Mouse (Mus musculus) forebrain, embryonic 13.5 days (tissue): Measurements from ENCODE around the gene Acr. TPM values are rescaled to one million over a fixed set of nuclear protein-coding genes. Genes with fewer than 3 reads are reported as not detected.
A peak's percentile ranks its signal among the peaks of the same experiment; 100 is the strongest.

ENCODE experiments used
- ATAC-seq: fragments of 200-750 bp; cut with Nextera tagmentation; 2 replicates; pipeline ENCODE4 v1.8.0; 2017
- H3K27ac ChIP-seq: fragments of 300-500 bp; sonication (generic); 2 replicates; pipeline ENCODE4 v1.5.1; 2015; ENCODE audit warnings: inconsistent platforms, mild to moderate bottlenecking, moderate library complexity
- H3K27me3 ChIP-seq: fragments of 300-500 bp; sonication (generic); 2 replicates; pipeline ENCODE4 v1.6.1; 2015; ENCODE audit warnings: mild to moderate bottlenecking, inconsistent platforms
- H3K36me3 ChIP-seq: fragments of 300-500 bp; sonication (generic); 2 replicates; pipeline ENCODE4 v1.6.1; 2015; ENCODE audit warnings: mild to moderate bottlenecking, inconsistent platforms; ENCODE audit not compliant: poor library complexity, severe bottlenecking
- H3K4me1 ChIP-seq: fragments of 300-500 bp; sonication (generic); 2 replicates; pipeline ENCODE4 v1.6.1; 2015; ENCODE audit warnings: inconsistent platforms
- H3K4me2 ChIP-seq: fragments of 300-500 bp; sonication (generic); 2 replicates; pipeline ENCODE4 v1.6.1; 2015; ENCODE audit warnings: inconsistent platforms, mild to moderate bottlenecking, moderate library complexity
- H3K4me3 ChIP-seq: fragments of 300-500 bp; sonication (generic); 2 replicates; pipeline ENCODE4 v1.5.1; 2015; ENCODE audit warnings: mild to moderate bottlenecking, inconsistent platforms
- H3K9ac ChIP-seq: fragments of 300-500 bp; sonication (generic); 2 replicates; pipeline ENCODE4 v1.6.1; 2015; ENCODE audit warnings: mild to moderate bottlenecking, inconsistent platforms
- H3K9me3 ChIP-seq: fragments of 300-500 bp; sonication (generic); replicated peaks from 2 replicates; pipeline ENCODE4 v1.6.1; 2016; ENCODE audit warnings: inconsistent platforms
- WGBS: fragments of 180-500 bp; shearing (Covaris S2); methylation state at CpG from one replicate; pipeline ENCODE4 v1.1.7; 2015; 5-methylcytosine and 5-hydroxymethylcytosine counted together
- polyA plus RNA-seq: library from polyadenylated mRNA; unstranded; fragments of >200 nt; fragmentation: Nextera tagmentation; extraction: Ambion mirVana; gene quantifications from 2 replicates; pipeline ENCODE4 v1.2.1, GENCODE M21; 2015

Acr gene
- polyA plus RNA-seq = 1.2 and 1.8 TPM in 2 replicates

- no peaks in the 10 kb centered on the region for H3K4me1 ChIP-seq
- H3K4me2 ChIP-seq = no peak within 1 kb of the TSS
- no peaks in the 10 kb centered on the region for H3K27me3 ChIP-seq
- no peaks in the 10 kb centered on the region for H3K9me3 ChIP-seq
- ATAC-seq = no peak
- no peak within 1 kb of the TSS for H3K27ac ChIP-seq
- no peak within 1 kb of the TSS for H3K4me3 ChIP-seq
- no peak within 1 kb of the TSS for H3K9ac ChIP-seq
- WGBS = 95% methylated on average over 6 of the region's 6 CpGs
- H3K36me3 ChIP-seq = no peaks in the 10 kb centered on the region
Measured at GRCm38 (mm10) chr15:89568114-89568513, at the start of gene Acr. Gene Acr (plus strand): TSS chr15:89568326.

- H3K4me1 ChIP-seq = peaks cover 11% of the 10 kb centered on the region
- H3K36me3 ChIP-seq = no peaks in the 10 kb centered on the region
- no peak for ATAC-seq
- H3K9ac ChIP-seq = no peak overlapping the region
- H3K9me3 ChIP-seq = no peaks in the 10 kb centered on the region
- no peak overlapping the region for H3K4me2 ChIP-seq
- 84% methylated on average over 7 of the region's 7 CpGs for WGBS
- no peak overlapping the region for H3K4me3 ChIP-seq
- H3K27me3 ChIP-seq = peaks cover 43% of the 10 kb centered on the region
- no peak overlapping the region for H3K27ac ChIP-seq
Measured at GRCm38 (mm10) chr15:89521951-89522350, 46.2 kb upstream of the Acr start.

GRCm38 (mm10) chr15:89522566-89523282 is 45.4 kb upstream of the Acr start:
- H3K4me3 ChIP-seq = no peak overlapping the region
- no peak overlapping the region for H3K9ac ChIP-seq
- H3K9me3 ChIP-seq = no peaks in the 10 kb centered on the region
- WGBS = 87% methylated on average over 10 of the region's 10 CpGs
- H3K27ac ChIP-seq = no peak overlapping the region
- H3K36me3 ChIP-seq = no peaks in the 10 kb centered on the region
- H3K27me3 ChIP-seq = peaks cover 43% of the 10 kb centered on the region
- no peak for ATAC-seq
- peak overlapping the region; percentile 98 for H3K4me2 ChIP-seq
- H3K4me1 ChIP-seq = peaks cover 11% of the 10 kb centered on the region

GRCm38 (mm10) chr15:89523283-89523832 is 44.8 kb upstream of the Acr start:
- Histone ChIP-seq H3K9me3 (no peaks in the 10 kb centered on the region), H3K36me3 (no peaks in the 10 kb centered on the region), H3K4me2 (peak overlapping the region; percentile 98), H3K4me3 (peak overlapping the region; percentile 63), H3K27me3 (peaks cover 43% of the 10 kb centered on the region), H3K27ac (no peak overlapping the region), H3K9ac (peak overlapping the region; percentile 51), H3K4me1 (peaks cover 11% of the 10 kb centered on the region)
- 9% methylated on average over 14 of the region's 47 CpGs for WGBS
- ATAC-seq = peak; percentile 44

GRCm38 (mm10) chr15:89524001-89524571 is 44.0 kb upstream of the Acr start:
- ATAC-seq = no peak
- Histone ChIP-seq H3K4me3 (peak overlapping the region; percentile 63), H3K9ac (peak overlapping the region; percentile 70), H3K36me3 (no peaks in the 10 kb centered on the region), H3K27me3 (peaks cover 43% of the 10 kb centered on the region), H3K4me2 (peak overlapping the region; percentile 98), H3K27ac (no peak overlapping the region), H3K4me1 (peaks cover 11% of the 10 kb centered on the region), H3K9me3 (no peaks in the 10 kb centered on the region)
- WGBS = 3% methylated on average over 52 of the region's 52 CpGs

GRCm38 (mm10) chr15:89524611-89525415 is 43.3 kb upstream of the Acr start:
- Histone ChIP-seq H3K27ac (no peak overlapping the region), H3K4me1 (peaks cover 11% of the 10 kb centered on the region), H3K4me3 (peak overlapping the region; percentile 63), H3K4me2 (peak overlapping the region; percentile 98), H3K27me3 (peaks cover 43% of the 10 kb centered on the region), H3K9me3 (no peaks in the 10 kb centered on the region), H3K9ac (no peak overlapping the region), H3K36me3 (no peaks in the 10 kb centered on the region)
- WGBS = 71% methylated on average over 8 of the region's 8 CpGs
- no peak for ATAC-seq

- Histone ChIP-seq H3K4me3 (no peak overlapping the region), H3K27ac (no peak overlapping the region), H3K9me3 (no peaks in the 10 kb centered on the region), H3K9ac (no peak overlapping the region), H3K36me3 (no peaks in the 10 kb centered on the region), H3K4me2 (no peak overlapping the region), H3K27me3 (peaks cover 43% of the 10 kb centered on the region), H3K4me1 (peaks cover 11% of the 10 kb centered on the region)
- 93% methylated on average over 8 of the region's 8 CpGs for WGBS
- ATAC-seq = no peak
Measured at GRCm38 (mm10) chr15:89525464-89525863, 42.7 kb upstream of the Acr start.

- Histone ChIP-seq H3K9ac (no peak overlapping the region), H3K4me3 (no peak overlapping the region), H3K27me3 (peaks cover 43% of the 10 kb centered on the region), H3K36me3 (no peaks in the 10 kb centered on the region), H3K27ac (no peak overlapping the region), H3K4me2 (no peak overlapping the region), H3K9me3 (no peaks in the 10 kb centered on the region), H3K4me1 (peaks cover 11% of the 10 kb centered on the region)
- 85% methylated on average over 7 of the region's 7 CpGs for WGBS
- no peak for ATAC-seq
Measured at GRCm38 (mm10) chr15:89525896-89526295, 42.2 kb upstream of the Acr start.

GRCm38 (mm10) chr15:89526776-89527325 is 41.3 kb upstream of the Acr start:
- WGBS = 93% methylated on average over 19 of the region's 19 CpGs
- no peaks in the 10 kb centered on the region for H3K9me3 ChIP-seq
- no peaks in the 10 kb centered on the region for H3K36me3 ChIP-seq
- no peak overlapping the region for H3K4me3 ChIP-seq
- peaks cover 38% of the 10 kb centered on the region for H3K27me3 ChIP-seq
- no peak for ATAC-seq
- no peak overlapping the region for H3K4me2 ChIP-seq
- peaks cover 13% of the 10 kb centered on the region for H3K4me1 ChIP-seq
- no peak overlapping the region for H3K9ac ChIP-seq
- H3K27ac ChIP-seq = no peak overlapping the region

GRCm38 (mm10) chr15:89527466-89527865 is 40.7 kb upstream of the Acr start:
- Histone ChIP-seq H3K27ac (no peak overlapping the region), H3K4me1 (peaks cover 19% of the 10 kb centered on the region), H3K9ac (no peak overlapping the region), H3K9me3 (no peaks in the 10 kb centered on the region), H3K4me2 (no peak overlapping the region), H3K4me3 (no peak overlapping the region), H3K36me3 (no peaks in the 10 kb centered on the region), H3K27me3 (peaks cover 32% of the 10 kb centered on the region)
- no peak for ATAC-seq
- 79% methylated on average over 7 of the region's 7 CpGs for WGBS

- Histone ChIP-seq H3K36me3 (no peaks in the 10 kb centered on the region), H3K9me3 (no peaks in the 10 kb centered on the region), H3K27me3 (peaks cover 23% of the 10 kb centered on the region), H3K4me3 (no peak overlapping the region), H3K9ac (no peak overlapping the region), H3K4me1 (peaks cover 27% of the 10 kb centered on the region), H3K27ac (no peak overlapping the region), H3K4me2 (no peak overlapping the region)
- no peak for ATAC-seq
- WGBS = 90% methylated on average over 18 of the region's 18 CpGs
Measured at GRCm38 (mm10) chr15:89528201-89528850, 39.8 kb upstream of the Acr start.
